Mouse (Mus musculus) brain, embryonic 14.5 days (tissue): Measurements from ENCODE around the gene Actbl2.

Experiments used
- CTCF ChIP-seq: fragments of 200-500 bp; IDR thresholded peaks from 2 replicates; pipeline ENCODE4 v1.5.1; 2012; ENCODE audit warnings: inconsistent platforms, mild to moderate bottlenecking, moderate library complexity, borderline replicate concordance; ENCODE audit not compliant: insufficient read depth, insufficient read length; ENCODE audit errors: extremely low read depth
- POLR2A ChIP-seq: fragments of 200-500 bp; IDR thresholded peaks from 2 replicates; pipeline ENCODE4 v1.6.1; 2012; ENCODE audit warnings: mild to moderate bottlenecking, inconsistent platforms, borderline replicate concordance; ENCODE audit not compliant: poor library complexity, insufficient read depth, insufficient read length, severe bottlenecking; ENCODE audit errors: extremely low read depth

DNA sequence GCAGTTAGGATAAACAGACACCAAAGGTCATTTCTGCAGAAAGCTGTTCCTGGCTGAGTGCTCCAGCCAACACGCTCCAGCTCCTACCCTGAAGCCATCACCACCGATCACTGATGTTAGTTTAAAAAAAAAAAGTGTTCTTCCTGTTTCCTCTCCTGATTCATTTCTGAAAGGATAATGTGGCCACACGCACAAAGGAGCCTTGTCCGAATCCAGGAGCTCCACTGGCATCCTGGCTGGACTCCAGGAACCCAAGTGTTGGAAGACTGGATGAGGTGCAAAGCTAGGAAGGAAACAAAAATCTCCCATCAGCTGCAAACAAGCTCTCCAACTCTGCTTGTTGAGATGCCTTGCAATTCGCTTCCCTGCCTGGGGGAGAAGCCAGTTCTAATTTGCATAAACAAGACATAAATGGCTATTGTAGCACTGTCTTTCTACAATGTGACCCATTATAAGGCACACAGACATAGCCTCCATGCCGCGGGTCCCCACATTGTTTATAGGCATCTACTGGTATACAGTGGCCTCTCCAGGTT is 37.2 kb downstream of the Actbl2 start:
- TF ChIP-seq POLR2A (no peak), CTCF (no peak)
